Mouse (Mus musculus): ENCODE results near the gene Sh3bp1. TPM values are rescaled to one million over a fixed set of nuclear protein-coding genes. Genes with fewer than 3 reads are reported as not detected.

Sh3bp1 gene
- polyA plus RNA-seq, 1 experiment from 2014 or later: 55.2 TPM

DNA sequence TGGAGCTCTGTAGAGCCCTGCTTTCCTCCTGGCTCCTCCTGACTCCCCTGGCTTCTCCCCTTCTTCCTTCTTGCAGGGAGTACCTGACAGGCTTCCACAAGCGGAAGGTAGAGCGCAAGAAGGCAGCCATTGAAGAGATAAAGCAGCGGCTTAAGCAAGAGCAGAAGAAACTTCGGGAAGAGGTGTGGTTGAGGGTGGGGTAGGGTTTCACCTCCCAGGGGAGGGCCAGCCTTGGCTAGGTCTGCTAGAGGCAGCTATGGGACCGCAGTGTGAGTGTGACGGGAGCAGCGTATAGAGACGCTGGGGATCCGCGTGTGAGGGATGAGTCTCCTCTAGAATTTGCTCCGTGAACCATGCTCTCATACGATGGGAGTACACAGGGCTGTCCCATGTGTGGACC, 36.8 kb downstream of the Sh3bp1 start:
- WGBS: 93% methylated on average over 12 of the region's 12 CpGs
- Histone ChIP-seq H3K4me3 (no peak overlapping the region), H3K4me2 (no peak overlapping the region)

DNA sequence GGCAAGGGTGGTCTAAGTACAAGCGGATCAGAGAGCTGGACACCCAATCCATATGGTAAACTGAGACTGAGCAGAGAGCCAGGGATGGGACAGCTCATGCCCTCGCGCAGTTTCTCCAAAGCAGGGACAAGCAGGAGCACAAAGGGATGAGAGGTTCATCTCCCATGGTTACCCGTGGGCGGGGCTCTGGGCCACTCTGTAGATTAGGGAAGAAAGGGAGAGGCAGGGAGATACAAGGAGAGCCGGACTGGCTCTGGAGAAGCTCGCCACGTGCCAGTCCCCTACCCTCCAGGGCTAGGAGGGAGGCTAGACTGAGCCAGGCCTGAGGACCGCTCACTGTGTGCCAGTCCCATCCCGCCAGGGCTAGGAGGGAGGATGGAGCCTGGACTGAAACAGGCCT, 37.7 kb downstream of the Sh3bp1 start:
- Histone ChIP-seq H3K4me1 (peaks cover 22% of the 10 kb centered on the region), H3K27ac (no peak overlapping the region), H3K4me3 (no peak overlapping the region), H3K9ac (no peak overlapping the region), H3K9me3 (no peaks in the 10 kb centered on the region), H3K36me3 (peaks cover 54% of the 10 kb centered on the region), H3K27me3 (no peaks in the 10 kb centered on the region), H3K4me2 (no peak overlapping the region)
- 91% methylated on average over 10 of the region's 10 CpGs for WGBS
- no peak for ATAC-seq (ENCODE audit: insufficient number of reproducible peaks, low FRiP score, low TSS enrichment, low read depth)

More for the DNA sequence above, 36.8 kb downstream of the Sh3bp1 start:
- no peak overlapping the region for H3K9ac ChIP-seq
- H3K9me3 ChIP-seq: no peaks in the 10 kb centered on the region
- H3K36me3 ChIP-seq: peaks cover 46% of the 10 kb centered on the region
- no peaks in the 10 kb centered on the region for H3K27me3 ChIP-seq
- no peak overlapping the region for H3K27ac ChIP-seq
- H3K4me1 ChIP-seq: peaks cover 23% of the 10 kb centered on the region
- ATAC-seq (ENCODE audit: insufficient number of reproducible peaks, low FRiP score, low TSS enrichment, low read depth): no peak

DNA sequence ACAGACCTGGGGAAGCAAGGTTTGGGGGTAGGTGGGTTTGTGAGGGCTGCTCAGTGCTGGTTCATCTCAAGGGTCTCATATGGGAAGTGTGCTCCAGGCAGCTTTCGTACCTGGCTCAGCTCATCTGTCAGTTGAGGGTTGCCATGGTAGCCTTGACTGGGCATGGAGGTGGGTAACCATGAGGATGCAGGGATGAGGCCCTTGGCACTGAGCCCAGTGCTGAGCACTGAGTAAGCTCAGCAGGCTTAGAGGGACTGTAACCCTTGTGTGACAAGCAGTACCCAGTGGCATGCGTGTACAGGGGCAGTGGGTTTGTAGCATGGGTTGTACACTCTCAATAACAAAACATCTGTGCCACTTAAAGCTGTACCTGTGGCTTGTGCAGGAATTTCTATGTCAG, 38.4 kb downstream of the Sh3bp1 start:
- Histone ChIP-seq H3K27me3 (no peaks in the 10 kb centered on the region), H3K9me3 (no peaks in the 10 kb centered on the region), H3K4me1 (peaks cover 28% of the 10 kb centered on the region), H3K9ac (no peak overlapping the region), H3K4me3 (no peak overlapping the region), H3K27ac (no peak overlapping the region), H3K36me3 (peaks cover 54% of the 10 kb centered on the region), H3K4me2 (no peak overlapping the region)
- 85% methylated on average over 2 of the region's 2 CpGs for WGBS
- no peak for ATAC-seq (ENCODE audit: insufficient number of reproducible peaks, low FRiP score, low TSS enrichment, low read depth)

DNA sequence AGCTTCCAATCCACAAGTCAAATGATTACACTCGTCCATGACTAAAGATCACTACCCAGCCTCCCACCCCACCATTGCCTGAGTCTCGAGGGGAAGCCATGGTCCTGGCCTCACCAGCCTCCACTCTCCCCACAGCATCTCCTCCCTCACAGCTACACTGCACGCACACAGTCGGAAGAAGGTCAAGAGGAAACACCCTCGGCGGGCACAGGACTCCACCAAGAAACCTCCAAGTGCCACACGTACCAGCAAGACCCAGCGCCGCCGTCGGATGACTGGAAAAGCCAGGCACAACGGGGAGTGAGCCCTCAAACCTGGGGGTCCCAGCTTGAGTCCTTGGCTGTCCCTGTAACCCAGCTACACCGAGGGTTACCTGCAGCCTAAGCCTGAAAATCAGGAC, 40.8 kb downstream of the Sh3bp1 start:
- Histone ChIP-seq H3K9ac (no peak overlapping the region), H3K27ac (no peak overlapping the region), H3K9me3 (no peaks in the 10 kb centered on the region), H3K4me3 (no peak overlapping the region), H3K27me3 (no peaks in the 10 kb centered on the region), H3K36me3 (peaks cover 54% of the 10 kb centered on the region), H3K4me1 (peaks cover 24% of the 10 kb centered on the region), H3K4me2 (no peak overlapping the region)
- no peak for ATAC-seq (ENCODE audit: insufficient number of reproducible peaks, low FRiP score, low TSS enrichment, low read depth)
- 91% methylated on average over 13 of the region's 13 CpGs for WGBS

DNA sequence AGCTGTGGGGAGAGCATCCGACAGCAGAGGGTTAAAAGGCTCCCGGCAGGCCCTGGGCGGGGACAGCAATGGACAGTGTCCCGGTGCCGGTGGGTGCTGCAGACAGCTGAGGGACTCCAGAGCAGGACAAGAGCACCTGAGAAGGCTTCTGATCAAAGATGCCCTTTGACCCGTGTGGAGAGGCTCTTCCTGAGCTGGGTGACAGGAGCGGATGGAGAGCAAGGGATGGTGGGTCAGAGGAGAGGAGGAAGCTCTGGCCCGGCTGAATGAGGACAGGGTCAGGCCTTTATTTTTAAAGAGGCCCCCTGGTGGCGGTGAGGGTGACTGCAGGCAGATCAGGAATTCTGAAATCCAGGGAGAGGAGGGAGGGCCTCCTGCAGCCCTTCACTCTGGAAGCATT, 43.1 kb downstream of the Sh3bp1 start:
- Histone ChIP-seq H3K9ac (peak overlapping the region; percentile 36), H3K4me2 (peak overlapping the region; percentile 56), H3K36me3 (peaks cover 43% of the 10 kb centered on the region), H3K27ac (no peak overlapping the region), H3K4me1 (peaks cover 15% of the 10 kb centered on the region), H3K9me3 (no peaks in the 10 kb centered on the region), H3K4me3 (peak overlapping the region; percentile 38), H3K27me3 (no peaks in the 10 kb centered on the region)
- peak; percentile 41 for ATAC-seq (ENCODE audit: insufficient number of reproducible peaks, low FRiP score, low TSS enrichment, low read depth)
- WGBS: 2% methylated on average over 9 of the region's 9 CpGs

DNA sequence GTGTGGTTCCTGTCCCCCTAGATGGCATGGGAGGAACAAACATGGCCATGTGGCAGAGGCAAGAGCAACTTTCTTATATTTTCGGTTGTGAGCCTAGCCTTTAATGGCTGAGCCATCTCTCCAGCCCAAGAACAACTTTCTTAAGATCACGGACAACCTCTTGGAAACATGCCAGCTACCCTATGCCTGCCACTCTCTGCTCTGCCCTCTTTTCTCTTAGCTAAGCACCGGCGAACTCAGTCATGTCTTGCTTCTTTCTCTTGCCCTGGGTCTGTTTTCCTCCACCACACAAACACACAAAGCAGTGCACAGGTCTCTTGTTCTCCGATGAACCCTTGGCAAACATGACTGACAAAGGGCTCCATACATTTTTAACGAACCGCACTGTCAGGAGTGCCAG, 46.7 kb downstream of the Sh3bp1 start:
- no peak overlapping the region for H3K4me3 ChIP-seq
- peaks cover 24% of the 10 kb centered on the region for H3K4me1 ChIP-seq
- H3K36me3 ChIP-seq: peaks cover 10% of the 10 kb centered on the region
- 72% methylated on average over 7 of the region's 7 CpGs for WGBS
- H3K4me2 ChIP-seq: no peak overlapping the region
- ATAC-seq (ENCODE audit: insufficient number of reproducible peaks, low FRiP score, low TSS enrichment, low read depth): no peak
- H3K27me3 ChIP-seq: no peaks in the 10 kb centered on the region
- no peak overlapping the region for H3K9ac ChIP-seq
- no peaks in the 10 kb centered on the region for H3K9me3 ChIP-seq
- no peak overlapping the region for H3K27ac ChIP-seq

DNA sequence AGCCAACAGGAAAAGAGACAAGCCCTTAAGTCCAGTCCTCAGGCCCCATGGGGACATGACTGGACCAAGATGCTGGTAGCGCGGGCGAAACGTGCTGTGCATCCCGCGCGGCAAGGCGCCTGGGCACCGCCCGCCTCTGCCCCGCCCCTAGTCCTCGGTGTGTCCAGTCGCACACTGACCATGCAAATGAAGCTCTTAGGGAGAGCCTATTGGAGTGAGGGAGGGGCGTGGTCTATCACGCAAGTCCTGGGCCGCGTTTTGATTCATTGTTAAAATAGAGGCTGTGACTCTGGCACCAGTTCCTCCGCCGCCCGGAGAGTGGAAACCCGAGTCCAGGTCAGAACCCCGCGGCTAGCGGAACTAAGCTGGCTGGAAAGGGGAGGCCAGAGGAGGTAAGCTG, 48.1 kb downstream of the Sh3bp1 start, which contains the start of gene Triobp:
Gene Triobp (plus strand): TSS at position 68 of the 400 bp plus-strand sequence.
- peaks cover 21% of the 10 kb centered on the region for H3K4me1 ChIP-seq
- H3K9ac ChIP-seq: peak within 1 kb of the TSS; percentile 48; the same call in 1 of the 2 replicates
- WGBS: under 1% methylated on average over 24 of the region's 24 CpGs
- peak within 1 kb of the TSS; percentile 83 for H3K4me2 ChIP-seq
- H3K27me3 ChIP-seq: no peaks in the 10 kb centered on the region
- peak within 1 kb of the TSS; percentile 70 for H3K27ac ChIP-seq
- ATAC-seq (ENCODE audit: insufficient number of reproducible peaks, low FRiP score, low TSS enrichment, low read depth): peak; percentile 91
- H3K9me3 ChIP-seq: no peaks in the 10 kb centered on the region
- peak within 1 kb of the TSS; percentile 50 for H3K4me3 ChIP-seq
- H3K36me3 ChIP-seq: no peaks in the 10 kb centered on the region

DNA sequence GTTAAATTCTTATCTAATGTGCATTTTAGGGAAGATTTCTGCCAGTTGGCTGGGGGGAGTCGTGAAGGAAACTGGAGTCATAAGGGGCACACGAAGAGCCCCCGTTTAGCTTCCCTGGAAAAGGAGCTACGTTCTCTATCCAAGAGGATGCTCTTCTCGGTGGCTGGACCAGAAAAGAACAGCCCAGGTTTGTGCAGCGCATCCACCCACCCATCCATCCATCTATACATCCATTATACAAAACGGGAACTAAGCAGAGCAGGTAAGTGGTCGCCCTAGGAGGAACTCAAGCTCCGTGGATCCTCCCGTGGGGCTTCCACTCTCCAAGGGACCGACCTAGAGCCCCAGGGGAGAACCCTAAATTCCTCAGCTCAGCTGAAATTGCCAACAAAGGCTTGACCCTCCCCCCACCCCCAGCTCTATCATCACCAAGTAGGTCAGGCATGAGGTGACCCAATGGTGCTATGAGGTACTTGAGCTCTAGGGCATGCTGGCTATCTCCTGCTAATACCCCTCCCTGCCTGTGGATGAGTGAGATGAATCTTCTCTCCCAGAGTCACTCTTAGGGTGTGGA, 48.7 kb downstream of the Sh3bp1 start:
- Histone ChIP-seq H3K4me3 (peak overlapping the region; percentile 50), H3K9me3 (no peaks in the 10 kb centered on the region), H3K9ac (0 out of 2 replicates have a peak overlapping the region, but pooled peaks have one; percentile 48), H3K27me3 (no peaks in the 10 kb centered on the region), H3K4me2 (peak overlapping the region; percentile 83), H3K4me1 (peaks cover 16% of the 10 kb centered on the region), H3K36me3 (no peaks in the 10 kb centered on the region), H3K27ac (peak overlapping the region; percentile 70)
- 4% methylated on average over 11 of the region's 11 CpGs for WGBS
- no peak for ATAC-seq (ENCODE audit: insufficient number of reproducible peaks, low FRiP score, low TSS enrichment, low read depth)

DNA sequence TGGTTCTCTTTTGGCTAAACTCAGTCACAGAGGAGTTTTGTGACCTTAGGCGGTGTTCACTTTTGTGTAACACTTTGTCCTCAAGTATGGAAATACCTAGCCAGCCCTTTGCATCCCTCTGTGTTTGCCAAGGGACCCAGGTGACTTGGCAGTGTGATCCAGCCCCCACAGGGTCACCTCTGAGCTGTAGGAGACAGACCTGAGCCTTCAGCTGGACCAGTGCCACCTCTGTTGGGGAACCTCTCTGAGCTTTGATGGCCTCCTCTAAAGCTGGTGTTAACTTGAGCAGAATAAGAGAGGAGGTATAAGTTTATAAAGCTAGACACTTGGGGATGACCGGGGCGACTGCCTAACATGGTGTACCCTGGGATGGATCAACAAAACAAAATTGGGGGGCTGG, 49.3 kb downstream of the Sh3bp1 start:
- no peak for ATAC-seq (ENCODE audit: insufficient number of reproducible peaks, low FRiP score, low TSS enrichment, low read depth)
- H3K27me3 ChIP-seq: no peaks in the 10 kb centered on the region
- H3K27ac ChIP-seq: no peak overlapping the region
- no peak overlapping the region for H3K9ac ChIP-seq
- H3K9me3 ChIP-seq: no peaks in the 10 kb centered on the region
- peak overlapping the region; percentile 83; the same call in 1 of the 2 replicates for H3K4me2 ChIP-seq
- no peak overlapping the region for H3K4me3 ChIP-seq
- peaks cover 16% of the 10 kb centered on the region for H3K4me1 ChIP-seq
- no peaks in the 10 kb centered on the region for H3K36me3 ChIP-seq
- WGBS: 96% methylated on average over 3 of the region's 3 CpGs

DNA sequence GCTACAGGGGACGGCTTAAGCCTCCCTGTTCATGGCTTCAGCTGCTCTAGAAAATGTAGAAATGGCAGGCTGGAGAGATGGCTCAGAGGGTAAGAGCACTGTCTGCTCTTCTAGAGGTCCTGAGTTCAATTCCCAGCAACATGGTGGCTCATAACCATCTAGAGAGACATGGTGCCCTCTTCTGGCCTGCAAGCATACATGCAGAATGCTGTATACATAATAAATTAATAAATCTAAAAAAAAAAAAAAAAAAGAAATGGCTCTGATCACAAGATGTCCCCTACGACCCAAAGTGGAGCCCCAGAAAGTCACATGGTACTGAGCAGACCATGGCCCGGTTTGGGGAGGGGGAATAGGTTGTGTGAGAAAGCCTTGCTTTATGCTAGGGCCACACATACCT, 56.1 kb downstream of the Sh3bp1 start:
- no peak overlapping the region for H3K9ac ChIP-seq
- peaks cover 3% of the 10 kb centered on the region; the same call in 1 of the 2 replicates for H3K36me3 ChIP-seq
- H3K9me3 ChIP-seq: no peaks in the 10 kb centered on the region
- no peak overlapping the region for H3K4me3 ChIP-seq
- peaks cover 12% of the 10 kb centered on the region for H3K4me1 ChIP-seq
- WGBS: 79% methylated on average over 3 of the region's 3 CpGs
- H3K27ac ChIP-seq: no peak overlapping the region
- no peaks in the 10 kb centered on the region for H3K27me3 ChIP-seq
- H3K4me2 ChIP-seq: no peak overlapping the region
- no peak for ATAC-seq (ENCODE audit: insufficient number of reproducible peaks, low FRiP score, low TSS enrichment, low read depth)

DNA sequence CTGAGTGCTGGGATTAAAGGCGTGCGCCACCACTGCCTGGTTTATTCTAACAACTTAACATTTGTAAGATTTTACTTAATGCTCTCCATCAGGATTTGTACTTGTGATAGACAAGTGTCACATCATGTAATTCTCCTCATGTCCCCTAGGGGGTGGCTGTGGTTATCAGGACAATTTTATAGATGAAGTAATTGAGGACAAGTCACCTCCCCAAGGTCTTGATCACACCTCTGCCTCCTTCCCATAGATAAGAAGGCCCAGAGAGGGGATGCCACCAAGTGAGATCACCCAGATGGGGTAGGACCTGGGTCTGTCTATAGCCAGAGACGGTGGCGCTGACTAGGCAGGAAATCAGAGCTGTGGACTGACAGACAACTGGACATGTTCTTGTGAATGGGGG, 56.8 kb downstream of the Sh3bp1 start:
- no peak overlapping the region for H3K4me2 ChIP-seq
- H3K27me3 ChIP-seq: no peaks in the 10 kb centered on the region
- ATAC-seq (ENCODE audit: insufficient number of reproducible peaks, low FRiP score, low TSS enrichment, low read depth): no peak
- H3K9me3 ChIP-seq: no peaks in the 10 kb centered on the region
- no peak overlapping the region for H3K4me3 ChIP-seq
- peaks cover 12% of the 10 kb centered on the region for H3K4me1 ChIP-seq
- 75% methylated on average over 4 of the region's 4 CpGs for WGBS
- H3K9ac ChIP-seq: no peak overlapping the region
- peaks cover 3% of the 10 kb centered on the region; the same call in 1 of the 2 replicates for H3K36me3 ChIP-seq
- H3K27ac ChIP-seq: no peak overlapping the region

DNA sequence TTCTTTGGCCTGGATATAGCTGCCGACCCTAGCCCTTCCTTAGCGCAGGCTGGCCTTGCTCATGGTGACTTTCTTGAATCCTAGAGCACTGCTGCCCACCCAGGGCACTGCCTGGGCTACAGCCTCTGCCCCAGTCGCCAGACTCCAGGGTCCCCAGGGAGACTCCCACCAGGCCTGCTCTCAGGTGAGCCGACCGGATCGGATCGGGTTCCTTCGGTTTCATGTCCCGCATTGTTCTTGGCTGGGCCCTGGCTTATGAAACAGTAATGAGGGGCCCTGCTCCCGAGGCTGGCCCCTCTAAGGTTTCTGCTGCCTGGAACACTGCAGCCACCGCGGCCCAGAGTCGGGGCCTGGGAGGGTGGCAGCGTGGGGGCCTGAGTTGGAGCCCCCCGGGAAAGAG, 57.5 kb downstream of the Sh3bp1 start:
- H3K4me1 ChIP-seq: peaks cover 12% of the 10 kb centered on the region
- H3K27me3 ChIP-seq: no peaks in the 10 kb centered on the region
- no peak overlapping the region for H3K9ac ChIP-seq
- no peaks in the 10 kb centered on the region for H3K9me3 ChIP-seq
- no peak overlapping the region for H3K4me3 ChIP-seq
- H3K4me2 ChIP-seq: peak overlapping the region; percentile 17; the same call in 1 of the 2 replicates
- 37% methylated on average over 15 of the region's 15 CpGs for WGBS
- ATAC-seq (ENCODE audit: insufficient number of reproducible peaks, low FRiP score, low TSS enrichment, low read depth): no peak
- peaks cover 10% of the 10 kb centered on the region; the same call in 1 of the 2 replicates for H3K36me3 ChIP-seq
- peak overlapping the region; percentile 61; the same call in 1 of the 2 replicates for H3K27ac ChIP-seq
